Mouse (Mus musculus): ENCODE data around the gene Ficd.

GRCm38 (mm10) chr5:113780082-113780752 lies 44.6 kb downstream of the Ficd start:
- TF ChIP-seq CTCF (IDR thresholded peaks at IDR 0.05; ENCODE audit: borderline replicate concordance, insufficient read depth, low read depth, low read length) (no peak), POLR2A (IDR thresholded peaks at IDR 0.05; ENCODE audit: borderline replicate concordance, insufficient read depth, low read length) (no peak)
